Mouse (Mus musculus): ENCODE results near the gene Myo10. TPM values are rescaled to one million over a fixed set of nuclear protein-coding genes. Genes with fewer than 3 reads are reported as not detected.
"Not testable (repeated sequence)": the region's sequence is repeated elsewhere in the genome, so short reads cannot be mapped to it uniquely, and the experiment has no call there.

Myo10 gene
- polyA plus RNA-seq, 1 experiment from 2014 or later: 20.0 TPM

- no peak overlapping the region for H3K27ac ChIP-seq (ENCODE audit: low read depth, low read length)
Measured at GRCm38 (mm10) chr15:25715996-25716395, 93.7 kb downstream of the Myo10 start.

DNA sequence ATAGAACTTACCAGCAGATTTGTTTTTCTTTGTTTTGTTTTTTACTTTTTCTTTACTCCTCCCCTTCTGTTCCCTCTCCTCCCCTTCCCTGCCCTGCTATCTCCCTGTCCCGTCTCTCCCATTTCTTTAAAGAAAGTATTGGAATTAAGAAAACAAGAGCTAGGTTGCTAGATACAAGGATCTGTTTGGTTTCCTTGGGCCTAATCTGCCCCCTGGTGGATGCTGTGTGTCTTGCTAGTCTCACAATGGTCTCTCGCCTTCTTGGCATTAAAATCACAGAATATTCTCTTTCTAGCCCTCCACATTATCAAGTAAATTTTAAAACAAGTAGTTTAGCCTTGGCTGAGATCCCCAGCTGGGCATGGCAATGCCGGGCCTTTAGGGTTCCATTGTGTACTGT lies 94.7 kb downstream of the Myo10 start:
- H3K27me3 ChIP-seq (ENCODE audit: control insufficient read depth, insufficient read depth, low read length): no peaks in the 10 kb centered on the region
- no peaks in the 10 kb centered on the region for H3K9me3 ChIP-seq (ENCODE audit: control insufficient read depth, low read length)
- H3K4me1 ChIP-seq (ENCODE audit: control insufficient read depth, insufficient read depth, low read length): peaks cover 7% of the 10 kb centered on the region
- H3K36me3 ChIP-seq (ENCODE audit: control insufficient read depth, insufficient read depth, low read length): no peaks in the 10 kb centered on the region
- H3K9ac ChIP-seq (replicated peaks; ENCODE audit: low read depth, low read length): no peak overlapping the region
- H3K27ac ChIP-seq (ENCODE audit: low read depth, low read length): no peak overlapping the region
- H3K4me3 ChIP-seq (ENCODE audit: low read depth, low read length): no peak overlapping the region
- no peak overlapping the region for H3K4me2 ChIP-seq (ENCODE audit: low read depth, low read length)
- no peak for ATAC-seq (ENCODE audit: low read depth)
- 28% methylated on average over 3 of the region's 3 CpGs for WGBS

More at GRCm38 (mm10) chr15:25715996-25716395, 93.7 kb downstream of the Myo10 start:
- 42% methylated on average over 11 of the region's 11 CpGs for WGBS
- no peaks in the 10 kb centered on the region for H3K36me3 ChIP-seq (ENCODE audit: control insufficient read depth, insufficient read depth, low read length)
- ATAC-seq (ENCODE audit: low read depth): no peak
- H3K4me3 ChIP-seq (ENCODE audit: low read depth, low read length): no peak overlapping the region
- no peak overlapping the region for H3K9ac ChIP-seq (replicated peaks; ENCODE audit: low read depth, low read length)
- no peaks in the 10 kb centered on the region for H3K27me3 ChIP-seq (ENCODE audit: control insufficient read depth, insufficient read depth, low read length)
- H3K9me3 ChIP-seq (ENCODE audit: control insufficient read depth, low read length): no peaks in the 10 kb centered on the region
- H3K4me1 ChIP-seq (ENCODE audit: control insufficient read depth, insufficient read depth, low read length): peaks cover 7% of the 10 kb centered on the region
- H3K4me2 ChIP-seq (ENCODE audit: low read depth, low read length): no peak overlapping the region

- not testable (repeated sequence) for H3K9me3 ChIP-seq (ENCODE audit: control insufficient read depth, low read length); H3K4me2 ChIP-seq (ENCODE audit: low read depth, low read length); H3K4me3 ChIP-seq (ENCODE audit: low read depth, low read length); H3K9ac ChIP-seq (replicated peaks; ENCODE audit: low read depth, low read length); H3K27ac ChIP-seq (ENCODE audit: low read depth, low read length); H3K4me1 ChIP-seq (ENCODE audit: control insufficient read depth, insufficient read depth, low read length); H3K27me3 ChIP-seq (ENCODE audit: control insufficient read depth, insufficient read depth, low read length); H3K36me3 ChIP-seq (ENCODE audit: control insufficient read depth, insufficient read depth, low read length); ATAC-seq (ENCODE audit: low read depth)
- WGBS: 94% methylated on average over 1 of the region's 4 CpGs
Measured at GRCm38 (mm10) chr15:25718104-25718503, 95.8 kb downstream of the Myo10 start.

- no peak overlapping the region for H3K4me3 ChIP-seq (ENCODE audit: low read depth, low read length)
- no peak overlapping the region for H3K9ac ChIP-seq (replicated peaks; ENCODE audit: low read depth, low read length)
- H3K27me3 ChIP-seq (ENCODE audit: control insufficient read depth, insufficient read depth, low read length): no peaks in the 10 kb centered on the region
- H3K27ac ChIP-seq (ENCODE audit: low read depth, low read length): no peak overlapping the region
- no peak overlapping the region for H3K4me2 ChIP-seq (ENCODE audit: low read depth, low read length)
- no peaks in the 10 kb centered on the region for H3K9me3 ChIP-seq (ENCODE audit: control insufficient read depth, low read length)
- no peak for ATAC-seq (ENCODE audit: low read depth)
- no peaks in the 10 kb centered on the region for H3K36me3 ChIP-seq (ENCODE audit: control insufficient read depth, insufficient read depth, low read length)
- H3K4me1 ChIP-seq (ENCODE audit: control insufficient read depth, insufficient read depth, low read length): peaks cover 4% of the 10 kb centered on the region
- WGBS: 77% methylated on average over 8 of the region's 8 CpGs
Measured at GRCm38 (mm10) chr15:25719270-25719669, 96.9 kb downstream of the Myo10 start.

GRCm38 (mm10) chr15:25720263-25720662 lies 97.9 kb downstream of the Myo10 start:
- no peak overlapping the region for H3K9ac ChIP-seq (replicated peaks; ENCODE audit: low read depth, low read length)
- no peaks in the 10 kb centered on the region for H3K36me3 ChIP-seq (ENCODE audit: control insufficient read depth, insufficient read depth, low read length)
- H3K9me3 ChIP-seq (ENCODE audit: control insufficient read depth, low read length): no peaks in the 10 kb centered on the region
- no peaks in the 10 kb centered on the region for H3K27me3 ChIP-seq (ENCODE audit: control insufficient read depth, insufficient read depth, low read length)
- no peak overlapping the region for H3K4me2 ChIP-seq (ENCODE audit: low read depth, low read length)
- WGBS: 88% methylated on average over 6 of the region's 6 CpGs
- H3K27ac ChIP-seq (ENCODE audit: low read depth, low read length): no peak overlapping the region
- peaks cover 4% of the 10 kb centered on the region for H3K4me1 ChIP-seq (ENCODE audit: control insufficient read depth, insufficient read depth, low read length)
- H3K4me3 ChIP-seq (ENCODE audit: low read depth, low read length): no peak overlapping the region
- no peak for ATAC-seq (ENCODE audit: low read depth)

DNA sequence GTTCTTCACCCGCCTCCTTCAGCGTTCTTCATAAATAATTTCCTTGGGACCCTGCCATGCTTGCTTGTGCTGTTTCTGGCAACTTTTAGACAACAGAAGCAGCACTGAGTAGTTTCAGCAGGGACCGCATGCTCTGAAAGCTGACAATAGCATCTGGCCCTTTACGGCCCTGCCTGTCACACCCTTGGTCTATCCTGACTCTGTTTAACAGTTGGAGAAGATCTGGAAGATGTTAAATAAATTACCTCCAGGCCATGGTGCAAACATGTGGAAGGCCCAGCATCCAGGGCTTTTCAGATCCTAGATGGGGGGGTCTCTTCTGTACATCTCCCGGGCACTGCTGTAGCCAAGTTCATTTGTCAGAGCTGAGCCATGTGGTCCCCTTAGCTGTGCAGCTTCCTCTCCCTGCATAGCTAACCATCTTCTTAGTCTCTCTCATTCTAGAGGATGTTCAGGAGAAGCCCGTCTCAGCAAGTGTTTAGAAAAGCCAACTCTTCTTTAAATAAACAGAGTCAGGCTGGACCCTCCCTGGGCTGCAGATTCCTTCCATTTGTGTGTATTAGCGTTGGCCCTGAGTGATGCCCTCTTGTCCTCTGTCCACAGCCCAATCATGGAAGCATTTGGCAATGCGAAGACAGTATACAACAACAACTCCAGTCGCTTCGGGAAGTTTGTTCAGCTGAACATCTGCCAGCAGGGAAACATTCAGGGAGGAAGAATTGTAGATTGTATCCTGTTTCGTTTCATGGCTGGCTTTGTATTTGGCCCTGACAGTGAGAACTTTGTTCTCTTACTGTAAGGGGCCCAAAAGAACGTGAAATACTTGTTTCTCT lies 101.2 kb downstream of the Myo10 start:
- no peaks in the 10 kb centered on the region for H3K27me3 ChIP-seq (ENCODE audit: control insufficient read depth, insufficient read depth, low read length)
- ATAC-seq (ENCODE audit: low read depth): no peak
- no peaks in the 10 kb centered on the region for H3K4me1 ChIP-seq (ENCODE audit: control insufficient read depth, insufficient read depth, low read length)
- no peak overlapping the region for H3K27ac ChIP-seq (ENCODE audit: low read depth, low read length)
- no peaks in the 10 kb centered on the region for H3K36me3 ChIP-seq (ENCODE audit: control insufficient read depth, insufficient read depth, low read length)
- H3K9me3 ChIP-seq (ENCODE audit: control insufficient read depth, low read length): no peaks in the 10 kb centered on the region
- H3K9ac ChIP-seq (replicated peaks; ENCODE audit: low read depth, low read length): no peak overlapping the region
- H3K4me2 ChIP-seq (ENCODE audit: low read depth, low read length): no peak overlapping the region
- 66% methylated on average over 12 of the region's 12 CpGs for WGBS
- H3K4me3 ChIP-seq (ENCODE audit: low read depth, low read length): no peak overlapping the region

- no peak for ATAC-seq (ENCODE audit: low read depth)
- Histone ChIP-seq H3K4me2 (ENCODE audit: low read depth, low read length) (no peak overlapping the region), H3K9me3 (ENCODE audit: control insufficient read depth, low read length) (no peaks in the 10 kb centered on the region), H3K27ac (ENCODE audit: low read depth, low read length) (no peak overlapping the region), H3K27me3 (ENCODE audit: control insufficient read depth, insufficient read depth, low read length) (no peaks in the 10 kb centered on the region), H3K36me3 (ENCODE audit: control insufficient read depth, insufficient read depth, low read length) (no peaks in the 10 kb centered on the region), H3K4me3 (ENCODE audit: low read depth, low read length) (no peak overlapping the region), H3K4me1 (ENCODE audit: control insufficient read depth, insufficient read depth, low read length) (no peaks in the 10 kb centered on the region), H3K9ac (replicated peaks; ENCODE audit: low read depth, low read length) (no peak overlapping the region)
- whole genome bisulfite sequencing: 96% methylated on average over 6 of the region's 6 CpGs
Measured at GRCm38 (mm10) chr15:25724549-25724948, 102.2 kb downstream of the Myo10 start.

- Histone ChIP-seq H3K4me2 (ENCODE audit: low read depth, low read length) (no peak overlapping the region), H3K36me3 (ENCODE audit: control insufficient read depth, insufficient read depth, low read length) (no peaks in the 10 kb centered on the region), H3K9ac (replicated peaks; ENCODE audit: low read depth, low read length) (no peak overlapping the region), H3K27me3 (ENCODE audit: control insufficient read depth, insufficient read depth, low read length) (no peaks in the 10 kb centered on the region), H3K4me1 (ENCODE audit: control insufficient read depth, insufficient read depth, low read length) (no peaks in the 10 kb centered on the region), H3K4me3 (ENCODE audit: low read depth, low read length) (no peak overlapping the region), H3K9me3 (ENCODE audit: control insufficient read depth, low read length) (no peaks in the 10 kb centered on the region), H3K27ac (ENCODE audit: low read depth, low read length) (no peak overlapping the region)
- ATAC-seq (ENCODE audit: low read depth): no peak
- 93% methylated on average over 5 of the region's 5 CpGs for WGBS
Measured at GRCm38 (mm10) chr15:25726814-25727213, 104.5 kb downstream of the Myo10 start.

DNA sequence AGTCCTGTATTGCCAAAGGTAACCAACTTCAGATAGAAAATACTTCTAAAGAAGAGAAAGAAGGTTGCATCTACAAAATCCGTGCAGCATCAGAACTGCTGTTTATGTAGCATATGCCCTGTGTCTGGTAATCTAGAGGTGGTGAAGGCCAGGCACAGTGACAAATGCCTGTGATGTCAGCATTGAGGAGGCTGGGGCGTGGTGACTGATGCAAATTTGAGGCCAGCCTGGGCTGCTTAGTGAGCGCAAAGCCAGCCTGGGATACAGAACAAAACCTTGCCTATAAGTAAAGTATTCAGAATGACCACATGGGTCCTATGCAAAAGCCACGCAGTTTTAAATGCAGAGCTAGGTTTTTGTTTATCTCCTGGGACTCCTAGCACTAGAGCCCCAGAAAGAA lies 106.2 kb downstream of the Myo10 start:
- H3K4me1 ChIP-seq (ENCODE audit: control insufficient read depth, insufficient read depth, low read length): no peaks in the 10 kb centered on the region
- no peak for ATAC-seq (ENCODE audit: low read depth)
- H3K9me3 ChIP-seq (ENCODE audit: control insufficient read depth, low read length): no peaks in the 10 kb centered on the region
- no peak overlapping the region for H3K27ac ChIP-seq (ENCODE audit: low read depth, low read length)
- H3K4me3 ChIP-seq (ENCODE audit: low read depth, low read length): no peak overlapping the region
- no peak overlapping the region for H3K9ac ChIP-seq (replicated peaks; ENCODE audit: low read depth, low read length)
- no peaks in the 10 kb centered on the region for H3K36me3 ChIP-seq (ENCODE audit: control insufficient read depth, insufficient read depth, low read length)
- 58% methylated on average over 4 of the region's 4 CpGs for WGBS
- no peaks in the 10 kb centered on the region for H3K27me3 ChIP-seq (ENCODE audit: control insufficient read depth, insufficient read depth, low read length)
- H3K4me2 ChIP-seq (ENCODE audit: low read depth, low read length): no peak overlapping the region
